ENCODE assay signal across 26 mouse cellular contexts in genomic region chr14:9547952-9548351, GRCm38 (mm10).
DNase-seq lines count a peak whose midpoint lies in the region; ATAC-seq and TF ChIP-seq lines count a peak whose summit lies in the region.
"Had no signal": no experiment of that assay in that cellular context is flagged by ENCODE, and none has a peak within 500 bp of the region (broad histone marks: within the 10 kb centered on the region; RNA-seq: fewer than 3 reads in every experiment).

No protein-coding gene starts in this region.

- 6% methylated on average over 1 of the region's 1 CpGs for WGBS in forebrain, embryonic 15.5 days

- H3K9ac ChIP-seq in forebrain, embryonic 15.5 days (replicated peaks), result no peak overlapping the region
- H3K9ac ChIP-seq: embryonic facial prominence, embryonic 13.5 days; forebrain, embryonic 13.5 days; heart, embryonic 15.5 days; hindbrain, embryonic 14.5 days; intestine, embryonic 15.5 days had no signal

- H3K4me2 ChIP-seq in forebrain, embryonic 15.5 days (replicated peaks), result no peak overlapping the region
- H3K4me2 ChIP-seq: embryonic facial prominence, embryonic 13.5 days; forebrain, embryonic 13.5 days; heart, embryonic 11.5 days; heart, embryonic 15.5 days; hindbrain, embryonic 14.5 days; intestine, embryonic 15.5 days had no signal

- H3K9me3 ChIP-seq in forebrain, embryonic 15.5 days, result no peaks in the 10 kb centered on the region
- H3K9me3 ChIP-seq: embryonic facial prominence, embryonic 13.5 days; forebrain, embryonic 13.5 days; G1E; heart, embryonic 15.5 days; hindbrain, embryonic 10.5 days; intestine, embryonic 15.5 days had no signal

- ATAC-seq in frontal cortex, adult (ENCODE audit: low TSS enrichment), result peak; percentile 67
- ATAC-seq in forebrain, embryonic 15.5 days (replicated peaks), result no peak
- ATAC-seq: activated CD4-positive, CD25-positive, alpha-beta regulatory T cell, adult 4 months; CD4-positive, CD25-positive, alpha-beta regulatory T cell, adult 4 months; forebrain, embryonic 13.5 days; intestine, embryonic 15.5 days had no signal

- H3K27me3 ChIP-seq in forebrain, embryonic 15.5 days, result no peaks in the 10 kb centered on the region
- H3K27me3 ChIP-seq: embryonic facial prominence, embryonic 13.5 days; forebrain, embryonic 13.5 days; heart, embryonic 15.5 days; intestine, embryonic 15.5 days had no signal

- H3K4me3 ChIP-seq in embryonic fibroblast, embryonic 13.5 days (ENCODE audit: insufficient read depth, low read length), result no peak overlapping the region
- no peak overlapping the region for H3K4me3 ChIP-seq in forebrain, embryonic 15.5 days
- H3K4me3 ChIP-seq: embryonic facial prominence, embryonic 13.5 days; forebrain, embryonic 13.5 days; heart, adult 2 months; heart, embryonic 15.5 days; hindbrain, embryonic 10.5 days; intestine, embryonic 15.5 days had no signal

- TF ChIP-seq CTCF in embryonic fibroblast, embryonic 13.5 days (IDR thresholded peaks at IDR 0.05; ENCODE audit: borderline replicate concordance, insufficient read depth, low read length), result no peak

- no peaks in the 10 kb centered on the region for H3K36me3 ChIP-seq in forebrain, embryonic 15.5 days
- H3K36me3 ChIP-seq: embryonic facial prominence, embryonic 13.5 days; G1E; heart, embryonic 15.5 days; hindbrain, embryonic 10.5 days; intestine, embryonic 15.5 days had no signal

- H3K4me1 ChIP-seq in embryonic fibroblast, embryonic 13.5 days (ENCODE audit: control insufficient read depth, insufficient read depth, low read length), result peaks cover 10% of the 10 kb centered on the region
- H3K4me1 ChIP-seq in forebrain, embryonic 15.5 days, result no peaks in the 10 kb centered on the region
- H3K4me1 ChIP-seq: embryonic facial prominence, embryonic 13.5 days; forebrain, embryonic 13.5 days; heart, embryonic 15.5 days; hindbrain, embryonic 10.5 days; intestine, embryonic 15.5 days had no signal

- DNase-seq in frontal cortex, postnatal 14 days (ENCODE audit: low spot score in 2 of 2), result no peak
- peak; percentile 16 for DNase-seq in 3134 (ENCODE audit: extremely low read depth, insufficient read length, low spot score)
- peak; percentile 57 for DNase-seq in Muller cell, postnatal 12 days (ENCODE audit: inconsistent ontology term)
- no peak for DNase-seq in c-Kit-positive CD71-positive TER-119-positive erythroid progenitor cells, embryonic 14.5 days (ENCODE audit: low spot score)
- no peak for DNase-seq in ovary, postnatal 10 days (ENCODE audit: low spot score)
- DNase-seq: adrenal gland, adult 2 months; adrenal gland, postnatal 36 days; cerebellum, adult 11-12 months; cerebellum, adult 9-10 months; cerebellum, postnatal 25 days; gastrocnemius, postnatal 10 days; heart, adult 2 months; heart, postnatal 14 days had no signal

- TF ChIP-seq POLR2A in embryonic fibroblast, embryonic 13.5 days (IDR thresholded peaks at IDR 0.05; ENCODE audit: low read depth, low read length), result no peak

- H3K27ac ChIP-seq in embryonic fibroblast, embryonic 13.5 days (ENCODE audit: insufficient read depth, low read length), result peak overlapping the region; percentile 96
- no peak overlapping the region for H3K27ac ChIP-seq in forebrain, embryonic 15.5 days (replicated peaks)
- H3K27ac ChIP-seq: embryonic facial prominence, embryonic 13.5 days; forebrain, embryonic 13.5 days; heart, adult 2 months; heart, embryonic 15.5 days; hindbrain, embryonic 10.5 days; hindbrain, embryonic 14.5 days; intestine, embryonic 15.5 days had no signal

Comparison
In these comparisons a context has a peak if more than half of its experiments do, and no peak if none do; other contexts are left out.
1. DNase-seq: peak in 3134 (single experiment) and Muller cell, postnatal 12 days (single experiment); none in frontal cortex, postnatal 14 days (0 of 2), c-Kit-positive CD71-positive TER-119-positive erythroid progenitor cells, embryonic 14.5 days (single experiment) and ovary, postnatal 10 days (single experiment).